Mouse (Mus musculus) CH12.LX (cell line): Measurements from ENCODE around the gene Gpr152. TPM values are rescaled to one million over a fixed set of nuclear protein-coding genes. Genes with fewer than 3 reads are reported as not detected.

Experiments
- DNase-seq: peaks from one replicate; pipeline ENCODE4 v3.0.0-alpha.2; 2013; ENCODE audit errors: extremely low read depth
- H3K27ac ChIP-seq: 2 replicates; pipeline ENCODE4 v1.5.1; 2012; ENCODE audit warnings: low read depth, mild to moderate bottlenecking, control low read depth, moderate library complexity; ENCODE audit not compliant: insufficient read depth
- H3K27me3 ChIP-seq: replicated peaks from 2 replicates; pipeline ENCODE3; 2012; ENCODE audit warnings: inconsistent platforms
- H3K36me3 ChIP-seq, 2 experiments: replicated peaks in 1 of 2; 2 replicates each; pipeline versions ENCODE3 to v1.6.1; 2012; ENCODE audit warnings: inconsistent platforms in 1 of 2, low read length in 1 of 2, mild to moderate bottlenecking in 1 of 2, mixed read lengths in 1 of 2, moderate library complexity in 1 of 2; ENCODE audit not compliant: control insufficient read depth in 1 of 2, insufficient read depth in 1 of 2
- H3K4me1 ChIP-seq, 2 experiments: 2 replicates each; pipeline ENCODE4 v1.6.1; 2012; ENCODE audit warnings: inconsistent platforms in 1 of 2, moderate library complexity in 1 of 2; ENCODE audit not compliant: insufficient read depth in 2 of 2, control insufficient read depth in 1 of 2
- H3K4me2 ChIP-seq: 2 replicates; pipeline ENCODE4 v1.6.1; 2012; ENCODE audit warnings: low read depth, mild to moderate bottlenecking, control low read depth; ENCODE audit not compliant: poor library complexity, insufficient read depth, severe bottlenecking
- H3K4me3 ChIP-seq, 3 experiments: fragments of 150-350 bp in 1 of 3; sonication (generic) in 1 of 3; replicated peaks in 1 of 3; 2 replicates each; pipeline versions ENCODE3 to v1.5.1; 2011 to 2012; ENCODE audit warnings: low read depth in 2 of 3, low read length in 2 of 3, mild to moderate bottlenecking in 2 of 3, moderate library complexity in 2 of 3, control low read depth in 1 of 3, improper control_type of control experiment in 1 of 3, inconsistent platforms in 1 of 3, mixed read lengths in 1 of 3; ENCODE audit not compliant: poor library complexity in 1 of 3
- H3K79me2 ChIP-seq: replicated peaks from 2 replicates; pipeline ENCODE4 v1.6.1; 2012; ENCODE audit warnings: mild to moderate bottlenecking, moderate library complexity; ENCODE audit not compliant: control insufficient read depth, poor library complexity, insufficient read depth, severe bottlenecking; ENCODE audit errors: extremely low read depth
- H3K9ac ChIP-seq: 2 replicates; pipeline ENCODE4 v1.6.1; 2012; ENCODE audit warnings: low read depth, mild to moderate bottlenecking, control low read depth, moderate library complexity; ENCODE audit not compliant: insufficient read depth
- H3K9me3 ChIP-seq: replicated peaks from 2 replicates; pipeline ENCODE3; 2012; ENCODE audit warnings: low read length, inconsistent platforms, mixed read lengths
- BHLHE40 ChIP-seq: IDR thresholded peaks from 2 replicates; pipeline ENCODE4 v1.6.1; 2011; ENCODE audit warnings: mild to moderate bottlenecking, low read depth, low read length, improper control_type of control experiment
- CHD1 ChIP-seq: IDR thresholded peaks from 2 replicates; pipeline ENCODE4 v1.6.1; 2012; ENCODE audit warnings: low read depth, low read length, improper control_type of control experiment, inconsistent platforms
- CTCF ChIP-seq, 2 experiments: IDR thresholded peaks in 1 of 2; conservative IDR thresholded peaks in 1 of 2; 2 replicates each; pipeline ENCODE4 v1.5.1; 2011 to 2012; ENCODE audit warnings: low read depth in 2 of 2, low read length in 2 of 2, improper control_type of control experiment in 1 of 2, inconsistent platforms in 1 of 2, mild to moderate bottlenecking in 1 of 2, moderate library complexity in 1 of 2
- E2F4 ChIP-seq: IDR thresholded peaks from 2 replicates; pipeline ENCODE4 v1.6.1; 2011; ENCODE audit warnings: low read depth, low read length, improper control_type of control experiment; ENCODE audit not compliant: insufficient replicate concordance
- ELF1 ChIP-seq: IDR thresholded peaks from 2 replicates; pipeline ENCODE4 v1.6.1; 2014; ENCODE audit warnings: low read depth, mild to moderate bottlenecking, inconsistent platforms, low read length, improper control_type of control experiment
- EP300 ChIP-seq: IDR thresholded peaks from 2 replicates; pipeline ENCODE4 v1.6.1; 2011; ENCODE audit warnings: low read length, improper control_type of control experiment
- ETS1 ChIP-seq: conservative IDR thresholded peaks from 2 replicates; pipeline ENCODE4 v1.6.1; 2012; ENCODE audit warnings: low read depth, mild to moderate bottlenecking, inconsistent platforms, low read length, improper control_type of control experiment, moderate library complexity
- HCFC1 ChIP-seq: IDR thresholded peaks from 2 replicates; pipeline ENCODE4 v1.6.1; 2012; ENCODE audit warnings: low read depth, mild to moderate bottlenecking, inconsistent platforms, low read length, improper control_type of control experiment
- IRF4 ChIP-seq: IDR thresholded peaks from 2 replicates; pipeline ENCODE4 v1.6.1; 2014; ENCODE audit warnings: low read depth, mild to moderate bottlenecking, inconsistent platforms, low read length, improper control_type of control experiment
- JUND ChIP-seq: conservative IDR thresholded peaks from 2 replicates; pipeline ENCODE4 v1.6.1; 2011; ENCODE audit warnings: low read depth, low read length, improper control_type of control experiment
- KAT2A ChIP-seq: IDR thresholded peaks from 2 replicates; pipeline ENCODE4 v1.6.1; 2012; ENCODE audit warnings: low read length, improper control_type of control experiment, inconsistent platforms; ENCODE audit not compliant: insufficient replicate concordance
- MAX ChIP-seq: IDR thresholded peaks from 2 replicates; pipeline ENCODE4 v1.6.1; 2011; ENCODE audit warnings: low read length, improper control_type of control experiment
- MAZ ChIP-seq: IDR thresholded peaks from 2 replicates; pipeline ENCODE4 v1.6.1; 2012; ENCODE audit warnings: low read depth, mild to moderate bottlenecking, inconsistent platforms, low read length, improper control_type of control experiment, moderate library complexity
- NELFE ChIP-seq: IDR thresholded peaks from 2 replicates; pipeline ENCODE4 v1.6.1; 2011; ENCODE audit warnings: low read depth, low read length, improper control_type of control experiment
- NRF1 ChIP-seq: IDR thresholded peaks from 2 replicates; pipeline ENCODE4 v1.6.1; 2014; ENCODE audit warnings: low read depth, mild to moderate bottlenecking, inconsistent platforms, low read length, improper control_type of control experiment, moderate library complexity
- POLR2A ChIP-seq: IDR thresholded peaks from 2 replicates; pipeline ENCODE4 v1.6.1; 2011; ENCODE audit warnings: low read depth, mild to moderate bottlenecking, improper control_type of control experiment, low read length
- RAD21 ChIP-seq: IDR thresholded peaks from 2 replicates; pipeline ENCODE4 v1.6.1; 2011; ENCODE audit warnings: low read depth, mild to moderate bottlenecking, low read length, improper control_type of control experiment, moderate library complexity
- RCOR1 ChIP-seq: conservative IDR thresholded peaks from 2 replicates; pipeline ENCODE4 v1.6.1; 2012; ENCODE audit warnings: low read depth, mild to moderate bottlenecking, inconsistent platforms, low read length, improper control_type of control experiment
- SIN3A ChIP-seq: IDR thresholded peaks from 2 replicates; pipeline ENCODE4 v1.6.1; 2012; ENCODE audit warnings: low read length, improper control_type of control experiment, inconsistent platforms
- SMC3 ChIP-seq: IDR thresholded peaks from 2 replicates; pipeline ENCODE4 v1.6.1; 2011; ENCODE audit warnings: low read depth, low read length, improper control_type of control experiment
- TBP ChIP-seq: conservative IDR thresholded peaks from 2 replicates; pipeline ENCODE4 v1.6.1; 2011; ENCODE audit warnings: low read depth, low read length, improper control_type of control experiment
- TCF12 ChIP-seq: IDR thresholded peaks from 2 replicates; pipeline ENCODE4 v1.6.1; 2014; ENCODE audit warnings: low read depth, mild to moderate bottlenecking, inconsistent platforms, low read length, improper control_type of control experiment
- UBTF ChIP-seq: IDR thresholded peaks from 2 replicates; pipeline ENCODE4 v1.6.1; 2012; ENCODE audit warnings: low read depth, mild to moderate bottlenecking, inconsistent platforms, low read length, improper control_type of control experiment, moderate library complexity
- USF1 ChIP-seq: IDR thresholded peaks from 2 replicates; pipeline ENCODE4 v1.6.1; 2014; ENCODE audit warnings: low read depth, mild to moderate bottlenecking, inconsistent platforms, low read length, improper control_type of control experiment
- ZNF384 ChIP-seq: IDR thresholded peaks from 2 replicates; pipeline ENCODE4 v1.6.1; 2012; ENCODE audit warnings: low read depth, low read length, improper control_type of control experiment, inconsistent platforms
- dilution Hi-C: fragments of 300-500 bp; cut with MboI; formaldehyde crosslinking; loops from 2 replicates; pipeline ENCODE4 v1.14.3; 2020; ENCODE audit warnings: low sequenced_read_pairs; ENCODE audit not compliant: extremely low pct_unique_long_range_greater_than_20kb, extremely low pct_ligation_motif_present
- in situ Hi-C: fragments of 300-500 bp; cut with MboI; formaldehyde crosslinking; loops from 3 replicates; pipeline ENCODE4 v1.14.3; 2019; ENCODE audit warnings: low sequenced_read_pairs, low pct_ligation_motif_present, low pct_unique_long_range_greater_than_20kb, mixed read lengths
- polyA plus RNA-seq: library from polyadenylated mRNA; unstranded; fragments of >175 nt; gene quantifications from 2 replicates; pipeline ENCODE4 v1.2.1, GENCODE M21; 2012; ENCODE audit warnings: low read depth; ENCODE audit not compliant: insufficient read length
- total RNA-seq, 2 experiments: library from RNA; depleted of rRNA; stranded (reverse); fragments of 300-350 nt in 1 of 2; fragments of >200 nt in 1 of 2; gene quantifications; 2 replicates each; pipeline ENCODE4 v1.2.3; 2012 to 2014

Gpr152 gene
- total and polyA plus RNA-seq, 3 experiments, result 0.05 to 0.71 (median 0.17) TPM

DNA sequence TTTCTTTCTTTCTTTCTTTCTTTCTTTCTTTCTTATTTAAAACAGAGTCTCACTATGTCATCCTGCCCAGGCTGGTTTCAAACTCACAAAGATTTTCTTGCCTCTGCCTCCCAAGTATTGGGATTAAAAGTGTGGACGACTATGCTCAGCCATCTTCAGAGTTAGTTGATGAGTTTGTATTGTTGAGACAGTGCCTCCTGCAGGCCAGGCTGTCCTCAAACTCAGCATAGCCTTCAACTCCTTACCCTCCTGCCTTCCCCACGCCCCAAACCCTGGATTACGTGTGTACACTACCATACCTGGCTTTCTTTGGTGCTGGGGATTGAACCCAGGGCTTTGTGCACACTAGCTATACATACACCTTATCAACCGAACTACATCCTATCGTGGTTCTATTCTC, 3.1 kb upstream of the Gpr152 start:
- no peak overlapping the region for H3K4me2 ChIP-seq
- peak overlapping the region; percentile 44 for H3K27ac ChIP-seq
- peaks cover 16 to 59% of the 10 kb centered on the region in 2 experiments for H3K36me3 ChIP-seq
- dilution Hi-C loops (no loop called here), in situ Hi-C loops (no loop called here)
- no peaks in the 10 kb centered on the region for H3K27me3 ChIP-seq
- peaks cover 36 to 91% of the 10 kb centered on the region in 2 experiments for H3K4me1 ChIP-seq
- peak overlapping the region in 1 of 3 experiments; percentile 8 for H3K4me3 ChIP-seq
- peak overlapping the region; percentile 7; the same call in 1 of the 2 replicates for H3K9ac ChIP-seq
- TF ChIP-seq JUND, result no peak
- TF ChIP-seq SMC3, result peak; percentile 48; the same call in 1 of the 2 replicates
- peak; percentile 23 for TF ChIP-seq RAD21
- TF ChIP-seq RCOR1, result no peak
- no peak for TF ChIP-seq NELFE
- TF ChIP-seq HCFC1, result no peak
- peak; percentile 30; the same call in 1 of the 2 replicates for TF ChIP-seq TCF12
- no peak for TF ChIP-seq SIN3A
- TF ChIP-seq KAT2A, result no peak
- TF ChIP-seq CHD1, result no peak
- no peak for TF ChIP-seq ZNF384
- TF ChIP-seq NRF1, result no peak
- no peak for TF ChIP-seq E2F4
- no peak for TF ChIP-seq ETS1
- TF ChIP-seq MAZ, result no peak
- TF ChIP-seq POLR2A, result no peak; the same call in 1 of the 2 replicates
- no peak for TF ChIP-seq MAX
- TF ChIP-seq TBP, result no peak
- peak; percentile 6 to 73; a peak in 3 of 4 replicates for TF ChIP-seq CTCF (conservative IDR thresholded peaks at IDR 0.05 in 1 of 2, IDR thresholded peaks at IDR 0.05 in 1 of 2; ENCODE audit: low read depth in 2 of 2, low read length in 2 of 2)
- TF ChIP-seq ELF1, result no peak
- TF ChIP-seq USF1, result no peak
- no peaks in the 10 kb centered on the region for H3K9me3 ChIP-seq
- DNase-seq, result peak; percentile 69
- no peaks in the 10 kb centered on the region; the same call in 1 of the 2 replicates for H3K79me2 ChIP-seq

DNA sequence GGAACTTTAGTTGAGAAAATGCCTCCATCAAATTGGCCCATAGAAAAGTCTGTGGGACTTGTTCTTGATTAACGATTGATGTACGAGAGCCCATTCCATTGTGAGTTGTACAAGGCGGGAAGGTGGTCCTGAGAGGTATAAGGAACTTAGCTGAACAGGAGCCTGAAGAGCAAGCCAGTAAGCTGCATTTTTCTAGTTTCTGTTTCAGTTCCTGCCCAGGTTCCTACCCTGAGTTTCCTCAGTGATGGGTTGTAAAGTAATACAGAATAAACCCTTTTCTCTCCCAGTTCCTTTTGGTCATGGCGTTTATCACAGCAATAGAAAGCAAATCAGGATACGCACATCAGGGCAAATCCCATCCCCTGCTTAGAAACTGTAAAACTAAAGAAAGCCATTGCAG, 1.7 kb upstream of the Gpr152 start:
- peak; percentile 43 for DNase-seq
- peak; percentile 85 for TF ChIP-seq IRF4
- TF ChIP-seq NELFE, result no peak
- no peak for TF ChIP-seq CHD1
- TF ChIP-seq BHLHE40, result no peak
- no peak for TF ChIP-seq CTCF (conservative IDR thresholded peaks at IDR 0.05 in 1 of 2, IDR thresholded peaks at IDR 0.05 in 1 of 2; ENCODE audit: low read depth in 2 of 2, low read length in 2 of 2)
- no peak for TF ChIP-seq POLR2A
- peak; percentile 34; the same call in 1 of the 2 replicates for TF ChIP-seq E2F4
- peak; percentile 86 for TF ChIP-seq EP300
- TF ChIP-seq KAT2A, result no peak
- no peak for TF ChIP-seq MAX
- TF ChIP-seq UBTF, result no peak
- H3K4me3 ChIP-seq, result no peak overlapping the region
- peaks cover 38 to 91% of the 10 kb centered on the region in 2 experiments for H3K4me1 ChIP-seq
- no peaks in the 10 kb centered on the region for H3K9me3 ChIP-seq
- in situ Hi-C loops, result no loop called here
- H3K79me2 ChIP-seq, result no peaks in the 10 kb centered on the region; the same call in 1 of the 2 replicates
- H3K36me3 ChIP-seq, result peaks cover 4 to 56% of the 10 kb centered on the region in 2 experiments
- no peaks in the 10 kb centered on the region for H3K27me3 ChIP-seq
- H3K4me2 ChIP-seq, result peak overlapping the region; percentile 42
- no peak overlapping the region for H3K9ac ChIP-seq
- dilution Hi-C loops, result no loop called here
- no peak overlapping the region; the same call in 1 of the 2 replicates for H3K27ac ChIP-seq
